Mouse (Mus musculus) liver, postnatal 0 days (tissue): Measurements from ENCODE around the gene Bdh2. TPM values are rescaled to one million over a fixed set of nuclear protein-coding genes. Genes with fewer than 3 reads are reported as not detected.

Experiments used
- ATAC-seq: fragments of 200-750 bp; cut with Nextera tagmentation; 2 replicates; pipeline ENCODE4 v1.8.0; 2017; ENCODE audit warnings: mild to moderate bottlenecking, moderate library complexity
- DNase-seq: peaks from one replicate; pipeline ENCODE4 v3.0.0-alpha.2; 2016
- H3K27ac ChIP-seq: fragments of 300-500 bp; sonication (generic); 2 replicates; pipeline ENCODE4 v1.5.1; 2014; ENCODE audit warnings: antibody characterized with exemption, moderate library complexity, mild to moderate bottlenecking, low read depth
- H3K27me3 ChIP-seq: fragments of 300-500 bp; sonication (generic); 2 replicates; pipeline ENCODE4 v1.6.1; 2014; ENCODE audit warnings: low read length, control low read depth, mixed read lengths; ENCODE audit not compliant: insufficient read depth
- H3K36me3 ChIP-seq: fragments of 300-500 bp; sonication (generic); replicated peaks from 2 replicates; pipeline ENCODE4 v1.6.1; 2014; ENCODE audit warnings: mild to moderate bottlenecking, control low read depth, low read length, moderate library complexity, mixed read lengths; ENCODE audit not compliant: insufficient read depth
- H3K4me1 ChIP-seq: fragments of 300-500 bp; sonication (generic); 2 replicates; pipeline ENCODE4 v1.6.1; 2014; ENCODE audit warnings: antibody characterized with exemption, mild to moderate bottlenecking, control low read depth; ENCODE audit not compliant: insufficient read depth
- H3K4me2 ChIP-seq: fragments of 300-500 bp; sonication (generic); 2 replicates; pipeline ENCODE4 v1.6.1; 2014; ENCODE audit warnings: low read depth, mild to moderate bottlenecking, low read length, moderate library complexity, mixed read lengths
- H3K4me3 ChIP-seq: fragments of 300-500 bp; sonication (generic); 2 replicates; pipeline ENCODE4 v1.5.1; 2014; ENCODE audit warnings: low read depth, low read length
- H3K9ac ChIP-seq: fragments of 300-500 bp; sonication (generic); replicated peaks from 2 replicates; pipeline ENCODE4 v1.6.1; 2014; ENCODE audit warnings: mild to moderate bottlenecking, moderate library complexity
- H3K9me3 ChIP-seq: fragments of 300-500 bp; sonication (generic); 2 replicates; pipeline ENCODE4 v1.6.1; 2016; ENCODE audit warnings: mild to moderate bottlenecking, control low read depth, low read length, mixed read lengths
- CTCF ChIP-seq: sonication (generic); IDR thresholded peaks from 2 replicates; pipeline ENCODE4 v1.5.1; 2016; ENCODE audit warnings: antibody characterized with exemption, low read depth
- EP300 ChIP-seq: IDR thresholded peaks from 2 replicates; pipeline ENCODE4 v1.6.1; 2016; ENCODE audit warnings: antibody characterized with exemption, low read depth, mild to moderate bottlenecking
- WGBS: fragments of 180-500 bp; shearing (Covaris S2); extraction: QIAGEN DNeasy Blood & Tissue Kit; methylation state at CpG from one replicate; pipeline ENCODE4 v1.1.7; 2014; ENCODE audit not compliant: insufficient replicate concordance; 5-methylcytosine and 5-hydroxymethylcytosine counted together
- polyA plus RNA-seq: library from polyadenylated mRNA; unstranded; fragments of >200 nt; fragmentation: Nextera tagmentation; extraction: Ambion mirVana; gene quantifications from 2 replicates; pipeline ENCODE4 v1.2.1, GENCODE M21; 2015

Bdh2 gene
- polyA plus RNA-seq, 1 experiment from 2014 or later, result 0.67 TPM

DNA sequence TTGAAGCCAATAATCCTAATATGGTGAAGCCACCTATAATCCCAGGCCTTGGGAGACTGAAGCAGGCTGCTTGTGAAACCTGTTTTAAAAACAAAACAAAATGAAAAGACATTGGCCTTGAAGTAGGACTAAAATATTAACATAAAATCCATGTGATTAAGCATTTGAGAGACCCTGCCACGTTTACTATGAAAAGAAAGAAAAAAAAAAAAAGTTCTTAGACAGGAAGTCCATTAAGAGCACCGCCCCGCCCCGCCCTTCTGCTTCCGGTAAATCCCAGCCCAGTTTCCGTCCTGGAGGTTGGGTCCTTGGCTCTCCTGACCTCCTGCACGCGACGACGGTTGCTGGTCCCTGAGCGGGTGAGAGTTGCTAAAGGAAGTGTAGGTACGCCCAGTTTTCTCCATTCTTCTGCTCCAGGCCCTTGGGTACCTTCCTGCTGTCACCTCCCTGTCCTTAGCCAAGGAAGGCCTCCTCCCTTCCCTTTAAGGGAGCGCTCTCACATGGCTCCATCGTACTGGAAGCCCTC, 66.8 kb downstream of the Bdh2 start, which contains the start of gene Slc9b1:
Slc9b1 (plus strand) TSS at position 291 of the 526 bp plus-strand sequence.
- TF ChIP-seq EP300 (no peak), CTCF (no peak)
- H3K9me3 ChIP-seq, result no peaks in the 10 kb centered on the region
- no peak within 1 kb of the TSS for H3K9ac ChIP-seq
- H3K27me3 ChIP-seq, result no peaks in the 10 kb centered on the region
- no peaks in the 10 kb centered on the region for H3K36me3 ChIP-seq
- no peak for ATAC-seq
- no peak within 1 kb of the TSS for H3K4me3 ChIP-seq
- H3K4me2 ChIP-seq, result no peak within 1 kb of the TSS
- no peaks in the 10 kb centered on the region for H3K4me1 ChIP-seq
- DNase-seq, result no peak
- 67% methylated on average over 14 of the region's 14 CpGs for WGBS
- H3K27ac ChIP-seq, result no peak within 1 kb of the TSS

DNA sequence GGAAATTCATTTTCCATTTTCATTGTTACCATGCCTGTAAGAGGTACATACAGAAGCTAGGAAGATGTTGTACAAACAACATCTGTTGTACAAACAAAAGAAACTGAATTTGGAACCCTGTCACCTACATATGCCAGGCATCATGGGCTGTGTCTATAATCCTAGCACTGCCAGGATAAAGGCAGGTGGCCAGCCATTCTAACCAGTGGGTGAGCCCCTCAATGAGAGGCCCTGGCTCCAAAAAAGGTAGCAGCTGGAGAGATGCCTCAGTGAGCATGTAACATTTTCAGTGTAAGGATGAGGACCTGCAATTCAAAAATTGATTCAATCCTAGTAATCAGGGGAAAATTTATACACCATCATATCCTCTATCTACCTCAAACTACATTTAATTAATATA, 68.0 kb downstream of the Bdh2 start:
- Histone ChIP-seq H3K36me3 (no peaks in the 10 kb centered on the region), H3K27me3 (no peaks in the 10 kb centered on the region), H3K4me3 (no peak overlapping the region), H3K4me1 (no peaks in the 10 kb centered on the region), H3K27ac (no peak overlapping the region), H3K4me2 (no peak overlapping the region), H3K9me3 (no peaks in the 10 kb centered on the region), H3K9ac (no peak overlapping the region)
- ATAC-seq (no peak), DNase-seq (no peak)
- no peak for TF ChIP-seq EP300
- TF ChIP-seq CTCF, result no peak

DNA sequence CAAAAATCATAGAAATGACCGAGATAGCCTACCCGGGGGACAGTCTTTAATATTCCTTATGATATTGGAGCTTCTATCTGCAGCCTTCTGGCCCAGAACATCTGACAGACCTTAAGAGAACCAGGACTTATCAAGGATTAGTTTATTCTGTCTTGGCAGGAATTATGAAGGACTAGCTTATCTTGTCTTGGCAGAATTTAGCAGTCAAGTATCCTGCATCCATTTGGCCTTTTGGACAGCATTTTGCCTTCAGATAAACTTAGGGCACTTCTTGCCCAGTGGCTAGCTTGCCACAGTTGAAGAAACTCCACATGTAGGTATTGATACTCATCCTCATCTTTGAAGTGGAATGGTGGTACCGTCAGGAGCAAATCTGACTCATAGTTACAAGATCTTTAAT, 70.8 kb downstream of the Bdh2 start:
- H3K36me3 ChIP-seq, result no peaks in the 10 kb centered on the region
- no peak overlapping the region for H3K9ac ChIP-seq
- H3K27me3 ChIP-seq, result no peaks in the 10 kb centered on the region
- no peaks in the 10 kb centered on the region for H3K9me3 ChIP-seq
- WGBS, result 80% methylated on average over 3 of the region's 3 CpGs
- no peak for ATAC-seq
- H3K4me2 ChIP-seq, result no peak overlapping the region
- no peak for DNase-seq
- H3K4me1 ChIP-seq, result no peaks in the 10 kb centered on the region
- no peak overlapping the region for H3K27ac ChIP-seq
- TF ChIP-seq CTCF (no peak), EP300 (no peak)
- no peak overlapping the region for H3K4me3 ChIP-seq

Other genes starting within 250 kb of the Bdh2 start
- 8.2 and 9.0 TPM in 2 replicates for gene Cenpe, start 68.7 kb upstream of the Bdh2 start, polyA plus RNA-seq
- 0.11 TPM in 1 of 2 replicates, not detected in the other for gene Slc9b2, start 26.5 kb downstream of the Bdh2 start, polyA plus RNA-seq
- gene Slc9b1, start 66.8 kb downstream of the Bdh2 start, polyA plus RNA-seq, result not detected in 2 replicates
- gene Cisd2, start 142.7 kb downstream of the Bdh2 start, polyA plus RNA-seq, result 24.9 and 26.6 TPM in 2 replicates
- gene Ube2d3, start 156.9 kb downstream of the Bdh2 start, polyA plus RNA-seq, result 298 and 303 TPM in 2 replicates
- 7.3 and 8.0 TPM in 2 replicates for gene Manba, start 204.4 kb downstream of the Bdh2 start, polyA plus RNA-seq